Comparison of ENCODE assay signal across 8 mouse cellular contexts in the genomic region with DNA sequence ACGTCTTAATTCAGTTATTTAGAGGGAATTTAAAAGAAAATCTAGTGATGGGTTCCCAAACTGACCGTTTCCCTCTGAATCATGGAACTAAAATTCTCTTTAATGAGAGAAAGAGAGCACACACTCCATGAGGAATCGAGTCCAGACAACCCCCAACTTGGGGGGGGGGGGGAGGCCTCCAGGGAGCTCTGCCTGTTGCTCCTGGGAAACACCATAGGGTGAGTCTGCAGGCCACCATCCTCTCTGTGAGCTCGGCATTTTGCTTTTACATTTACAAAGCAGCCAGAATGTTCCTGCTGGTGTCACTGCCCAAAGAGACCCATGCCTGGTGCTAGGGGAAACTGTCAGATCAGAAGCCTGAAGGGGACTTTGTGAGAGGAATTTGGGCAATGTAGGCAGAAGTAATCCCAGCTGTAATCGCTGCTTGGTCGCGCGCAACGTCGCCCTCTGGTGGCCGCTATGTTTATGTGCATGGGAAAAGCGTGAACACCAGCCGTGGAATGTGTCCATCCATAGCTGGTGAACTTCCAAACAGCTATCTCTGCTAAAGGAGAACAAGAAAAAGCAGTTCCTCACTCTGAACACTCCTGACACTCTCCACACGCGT.
DNase-seq lines count a peak whose midpoint lies in the region; ATAC-seq and TF ChIP-seq lines count a peak whose summit lies in the region.

No protein-coding gene starts in this region.

- no peak overlapping the region for H3K27ac ChIP-seq in bone marrow, adult 2 months (ENCODE audit: control insufficient read depth, insufficient read depth, low read depth, low read length, poor library complexity)
- no peak overlapping the region for H3K27ac ChIP-seq in embryonic facial prominence, embryonic 15.5 days (replicated peaks)
- H3K27ac ChIP-seq in heart, embryonic 11.5 days (ENCODE audit: low read depth, low read length) = no peak overlapping the region
- H3K27ac ChIP-seq in kidney, embryonic 15.5 days = no peak overlapping the region
- H3K27ac ChIP-seq in liver, embryonic 11.5 days (ENCODE audit: low read depth, low read length) = no peak overlapping the region
- H3K27ac ChIP-seq in neural tube, embryonic 13.5 days (replicated peaks) = no peak overlapping the region
- no peak overlapping the region for H3K27ac ChIP-seq in testis, adult 2 months (ENCODE audit: control insufficient read depth, insufficient read depth, low read depth, low read length)

- no peak for ATAC-seq in embryonic facial prominence, embryonic 15.5 days (ENCODE audit: insufficient number of reproducible peaks, low FRiP score, low TSS enrichment, low read depth)
- ATAC-seq in heart, embryonic 11.5 days (replicated peaks; ENCODE audit: insufficient number of reproducible peaks, low FRiP score, low TSS enrichment) = no peak
- ATAC-seq in kidney, embryonic 15.5 days (replicated peaks; ENCODE audit: low FRiP score) = peak; percentile 63
- no peak for ATAC-seq in liver, embryonic 11.5 days (replicated peaks; ENCODE audit: low FRiP score)
- ATAC-seq in neural tube, embryonic 13.5 days (ENCODE audit: low read depth) = peak; percentile 74

- 0 out of 2 replicates have a peak overlapping the region, but pooled peaks have one; percentile 4 for H3K4me2 ChIP-seq in embryonic facial prominence, embryonic 15.5 days (replicated peaks)
- peak overlapping the region; percentile 31; the same call in 1 of the 2 replicates for H3K4me2 ChIP-seq in heart, embryonic 11.5 days
- H3K4me2 ChIP-seq in kidney, embryonic 15.5 days = no peak overlapping the region
- H3K4me2 ChIP-seq in liver, embryonic 11.5 days = no peak overlapping the region
- no peak overlapping the region for H3K4me2 ChIP-seq in neural tube, embryonic 13.5 days

- no peak overlapping the region for H3K9ac ChIP-seq in embryonic facial prominence, embryonic 15.5 days
- H3K9ac ChIP-seq in heart, embryonic 11.5 days (ENCODE audit: low read depth, low read length) = no peak overlapping the region
- H3K9ac ChIP-seq in kidney, embryonic 15.5 days = no peak overlapping the region
- no peak overlapping the region for H3K9ac ChIP-seq in liver, embryonic 11.5 days (ENCODE audit: low read depth, low read length)
- H3K9ac ChIP-seq in neural tube, embryonic 13.5 days = no peak overlapping the region

- no peaks in the 10 kb centered on the region for H3K36me3 ChIP-seq in embryonic facial prominence, embryonic 15.5 days
- H3K36me3 ChIP-seq in heart, embryonic 11.5 days (ENCODE audit: control insufficient read depth, insufficient read depth, low read length) = no peaks in the 10 kb centered on the region
- no peaks in the 10 kb centered on the region for H3K36me3 ChIP-seq in kidney, embryonic 15.5 days
- no peaks in the 10 kb centered on the region for H3K36me3 ChIP-seq in liver, embryonic 11.5 days (ENCODE audit: control insufficient read depth, insufficient read depth, low read length)
- H3K36me3 ChIP-seq in neural tube, embryonic 13.5 days = no peaks in the 10 kb centered on the region
- no peaks in the 10 kb centered on the region for H3K36me3 ChIP-seq in testis, adult 2 months (ENCODE audit: control insufficient read depth, insufficient read depth, low read length)

- peak; percentile 56 for DNase-seq in A20 (ENCODE audit: low read depth, low spot score)
- peak; percentile 68 for DNase-seq in liver, embryonic 11.5 days (ENCODE audit: low spot score)

- no peaks in the 10 kb centered on the region for H3K27me3 ChIP-seq in embryonic facial prominence, embryonic 15.5 days
- no peaks in the 10 kb centered on the region for H3K27me3 ChIP-seq in heart, embryonic 11.5 days (ENCODE audit: control insufficient read depth, insufficient read depth, low read length)
- no peaks in the 10 kb centered on the region for H3K27me3 ChIP-seq in kidney, embryonic 15.5 days
- no peaks in the 10 kb centered on the region for H3K27me3 ChIP-seq in liver, embryonic 11.5 days (replicated peaks; ENCODE audit: control insufficient read depth, insufficient read depth, low read length)
- no peaks in the 10 kb centered on the region for H3K27me3 ChIP-seq in neural tube, embryonic 13.5 days
- H3K27me3 ChIP-seq in testis, adult 2 months (ENCODE audit: control insufficient read depth, insufficient read depth, low read length) = no peaks in the 10 kb centered on the region

- TF ChIP-seq POLR2A in bone marrow, adult 2 months (IDR thresholded peaks at IDR 0.05; ENCODE audit: borderline replicate concordance, control insufficient read depth, low read depth, low read length) = no peak
- TF ChIP-seq POLR2A in testis, adult 2 months (IDR thresholded peaks at IDR 0.05; ENCODE audit: control insufficient read depth, low read depth, low read length) = no peak

- TF ChIP-seq CTCF in bone marrow, adult 2 months (IDR thresholded peaks at IDR 0.05; ENCODE audit: control insufficient read depth, insufficient read depth, low read length) = peak; percentile 88
- peak; percentile 98 for TF ChIP-seq CTCF in testis, adult 2 months (IDR thresholded peaks at IDR 0.05; ENCODE audit: control insufficient read depth, insufficient read depth, insufficient replicate concordance, low read depth, low read length)

- WGBS in bone marrow, adult 2 months = 14% methylated on average over 15 of the region's 15 CpGs
- WGBS in embryonic facial prominence, embryonic 15.5 days = 10% methylated on average over 15 of the region's 15 CpGs
- WGBS in heart, embryonic 11.5 days (ENCODE audit: insufficient replicate concordance) = 13% methylated on average over 15 of the region's 15 CpGs
- 15% methylated on average over 15 of the region's 15 CpGs for WGBS in kidney, embryonic 15.5 days
- WGBS in liver, embryonic 11.5 days = 15% methylated on average over 15 of the region's 15 CpGs
- WGBS in neural tube, embryonic 13.5 days = 16% methylated on average over 15 of the region's 15 CpGs

- no peak overlapping the region for H3K4me3 ChIP-seq in bone marrow, adult 2 months (replicated peaks; ENCODE audit: control insufficient read depth, low read depth, low read length)
- no peak overlapping the region for H3K4me3 ChIP-seq in embryonic facial prominence, embryonic 15.5 days (replicated peaks)
- H3K4me3 ChIP-seq in heart, embryonic 11.5 days (ENCODE audit: low read depth, low read length) = no peak overlapping the region
- no peak overlapping the region for H3K4me3 ChIP-seq in kidney, embryonic 15.5 days (replicated peaks)
- H3K4me3 ChIP-seq in liver, embryonic 11.5 days (ENCODE audit: low read depth, low read length) = no peak overlapping the region
- no peak overlapping the region for H3K4me3 ChIP-seq in neural tube, embryonic 13.5 days
- no peak overlapping the region for H3K4me3 ChIP-seq in testis, adult 2 months (ENCODE audit: control insufficient read depth, low read depth, low read length)

- no peaks in the 10 kb centered on the region for H3K4me1 ChIP-seq in bone marrow, adult 2 months (ENCODE audit: control insufficient read depth, insufficient read depth, low read length)
- peaks cover 5% of the 10 kb centered on the region; the same call in 1 of the 2 replicates for H3K4me1 ChIP-seq in embryonic facial prominence, embryonic 15.5 days
- 0 out of 2 replicates have a peak, but pooled peaks cover 2% of the 10 kb centered on the region for H3K4me1 ChIP-seq in heart, embryonic 11.5 days (ENCODE audit: control insufficient read depth, insufficient read depth, low read length)
- peaks cover 7% of the 10 kb centered on the region for H3K4me1 ChIP-seq in kidney, embryonic 15.5 days
- H3K4me1 ChIP-seq in liver, embryonic 11.5 days (replicated peaks; ENCODE audit: control insufficient read depth, insufficient read depth, low read length) = no peaks in the 10 kb centered on the region
- H3K4me1 ChIP-seq in neural tube, embryonic 13.5 days (replicated peaks) = no peaks in the 10 kb centered on the region
- no peaks in the 10 kb centered on the region for H3K4me1 ChIP-seq in testis, adult 2 months (ENCODE audit: control insufficient read depth, insufficient read depth, low read length)

- H3K9me3 ChIP-seq in embryonic facial prominence, embryonic 15.5 days (replicated peaks) = no peaks in the 10 kb centered on the region
- H3K9me3 ChIP-seq in heart, embryonic 11.5 days (replicated peaks; ENCODE audit: control insufficient read depth, low read length) = no peaks in the 10 kb centered on the region
- H3K9me3 ChIP-seq in kidney, embryonic 15.5 days (replicated peaks) = no peaks in the 10 kb centered on the region
- H3K9me3 ChIP-seq in liver, embryonic 11.5 days (ENCODE audit: control insufficient read depth, low read length) = no peaks in the 10 kb centered on the region
- H3K9me3 ChIP-seq in neural tube, embryonic 13.5 days = no peaks in the 10 kb centered on the region

Comparison
In these comparisons a context has a peak if more than half of its experiments do, and no peak if none do; other contexts are left out.
1. ATAC-seq: peak in kidney, embryonic 15.5 days (single experiment) and neural tube, embryonic 13.5 days (single experiment); none in embryonic facial prominence, embryonic 15.5 days (single experiment), heart, embryonic 11.5 days (single experiment) and liver, embryonic 11.5 days (single experiment).
2. H3K4me2 ChIP-seq: peak in embryonic facial prominence, embryonic 15.5 days (single experiment) and heart, embryonic 11.5 days (single experiment); none in kidney, embryonic 15.5 days (single experiment), liver, embryonic 11.5 days (single experiment) and neural tube, embryonic 13.5 days (single experiment).